Mouse (Mus musculus): ENCODE data around the gene Mia2. TPM values are rescaled to one million over a fixed set of nuclear protein-coding genes. Genes with fewer than 3 reads are reported as not detected.
"Not testable (repeated sequence)": the region's sequence is repeated elsewhere in the genome, so short reads cannot be mapped to it uniquely, and the experiment has no call there.

The Mia2 gene
- 72.2 and 75.9 TPM in 2 replicates for polyA plus RNA-seq (2011; ENCODE audit: insufficient read length, low read depth, missing spikeins)

DNA sequence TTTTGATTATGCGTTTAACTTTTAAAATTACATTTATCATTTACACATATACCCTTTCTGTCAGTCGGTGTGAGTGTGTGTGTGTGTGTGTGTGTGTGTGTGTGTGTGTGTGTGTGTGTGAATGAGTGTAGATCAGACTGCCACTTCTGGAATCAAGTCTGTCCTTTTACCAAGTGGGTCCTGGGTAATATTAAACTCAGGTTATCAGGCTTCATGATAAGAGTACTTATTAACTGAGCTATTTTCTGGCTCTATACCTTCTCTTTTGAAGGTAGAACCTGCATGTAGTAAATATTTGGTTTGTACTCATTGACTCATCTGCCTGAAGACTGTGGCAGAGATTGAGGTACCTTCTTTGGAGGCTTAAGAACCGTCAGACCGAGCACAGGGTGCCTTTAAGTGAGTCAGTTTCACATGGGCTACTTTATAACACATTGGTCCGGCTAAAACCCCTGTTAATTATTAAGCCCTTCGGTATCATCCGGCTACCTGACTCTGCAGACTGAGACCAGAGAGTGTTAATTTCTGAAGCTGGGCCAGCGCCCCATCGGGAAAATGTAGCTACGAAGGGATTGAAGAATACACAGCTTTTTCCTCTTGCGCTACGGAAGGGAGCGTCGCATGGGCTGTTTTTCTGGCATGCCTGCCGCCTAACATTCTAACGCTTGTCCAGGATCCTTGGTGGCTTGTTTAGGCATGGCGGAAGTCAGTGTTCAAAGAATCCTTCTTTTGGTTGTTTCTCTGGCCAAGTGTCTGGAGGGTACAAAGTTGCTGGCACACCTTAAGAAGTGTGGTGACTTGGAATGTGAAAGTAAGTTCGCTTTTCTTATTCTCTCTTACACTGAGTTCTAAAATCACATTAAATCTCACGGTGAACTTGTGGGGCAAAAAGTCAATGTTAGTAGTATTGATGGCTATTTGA is at the start of gene Mia2:
Mia2 (plus strand) TSS at position 696 of the 922 bp plus-strand sequence.
- Histone ChIP-seq H3K27ac (ENCODE audit: insufficient read depth, low read length) (no peak within 1 kb of the TSS), H3K4me1 (ENCODE audit: control insufficient read depth, insufficient read depth, low read length) (no peaks in the 10 kb centered on the region), H3K4me3 (ENCODE audit: insufficient read depth, low read length) (no peak within 1 kb of the TSS)
- TF ChIP-seq CTCF (IDR thresholded peaks at IDR 0.05; ENCODE audit: borderline replicate concordance, insufficient read depth, low read length) = no peak
- TF ChIP-seq POLR2A (IDR thresholded peaks at IDR 0.05; ENCODE audit: low read depth, low read length) = no peak

DNA sequence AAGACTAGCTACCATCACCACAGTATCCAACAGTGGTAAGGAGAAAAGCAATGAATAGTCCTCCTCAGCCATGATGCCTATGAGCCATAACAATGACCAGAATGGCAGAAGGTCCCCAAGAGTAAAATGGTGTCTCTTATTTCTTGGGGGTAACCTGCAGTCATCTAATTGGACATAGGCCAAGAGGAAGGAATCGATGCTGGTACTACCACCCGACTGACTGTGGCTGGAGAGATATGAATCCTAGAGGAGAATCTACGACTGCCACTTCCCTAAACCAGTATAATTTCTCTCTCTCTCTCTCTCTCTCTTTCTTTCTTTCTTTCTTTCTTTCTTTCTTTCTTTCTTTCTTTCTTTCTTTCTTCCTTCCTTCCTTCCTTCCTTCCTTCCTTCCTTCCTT is 43.1 kb upstream of the Mia2 start:
- peaks cover 2% of the 10 kb centered on the region; the same call in 1 of the 2 replicates for H3K4me1 ChIP-seq (ENCODE audit: control insufficient read depth, insufficient read depth, low read length)
- no peak overlapping the region for H3K27ac ChIP-seq (ENCODE audit: insufficient read depth, low read length)
- TF ChIP-seq CTCF (IDR thresholded peaks at IDR 0.05; ENCODE audit: borderline replicate concordance, insufficient read depth, low read length) (no peak), POLR2A (IDR thresholded peaks at IDR 0.05; ENCODE audit: low read depth, low read length) (no peak)
- no peak overlapping the region for H3K4me3 ChIP-seq (ENCODE audit: insufficient read depth, low read length)

DNA sequence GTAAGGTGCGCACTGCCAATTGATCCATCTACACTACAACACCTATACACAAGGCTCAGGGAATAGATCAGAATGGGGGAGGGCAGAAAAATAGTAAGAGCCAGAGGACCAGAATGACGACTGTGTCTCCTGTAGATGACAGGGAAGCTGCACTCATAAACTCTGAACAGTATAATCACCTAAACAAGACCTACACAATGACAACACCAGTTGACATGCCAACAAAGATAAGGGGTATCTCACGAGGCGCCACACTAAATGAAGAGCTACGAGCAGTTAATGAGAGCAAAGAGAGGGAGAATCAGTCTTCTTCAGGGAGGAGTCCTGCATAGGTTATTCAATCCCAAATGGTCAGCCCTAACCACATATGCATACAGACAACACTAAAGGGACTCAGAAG is 42.4 kb upstream of the Mia2 start:
- Histone ChIP-seq H3K4me1 (ENCODE audit: control insufficient read depth, insufficient read depth, low read length) (peaks cover 2% of the 10 kb centered on the region; the same call in 1 of the 2 replicates), H3K4me3 (ENCODE audit: insufficient read depth, low read length) (no peak overlapping the region), H3K27ac (ENCODE audit: insufficient read depth, low read length) (no peak overlapping the region)
- TF ChIP-seq CTCF (IDR thresholded peaks at IDR 0.05; ENCODE audit: borderline replicate concordance, insufficient read depth, low read length) = no peak
- TF ChIP-seq POLR2A (IDR thresholded peaks at IDR 0.05; ENCODE audit: low read depth, low read length) = no peak

GRCm38 (mm10) chr12:59053976-59054375 is 41.6 kb upstream of the Mia2 start:
- TF ChIP-seq POLR2A (IDR thresholded peaks at IDR 0.05; ENCODE audit: low read depth, low read length) (no peak), CTCF (IDR thresholded peaks at IDR 0.05; ENCODE audit: borderline replicate concordance, insufficient read depth, low read length) (no peak)

DNA sequence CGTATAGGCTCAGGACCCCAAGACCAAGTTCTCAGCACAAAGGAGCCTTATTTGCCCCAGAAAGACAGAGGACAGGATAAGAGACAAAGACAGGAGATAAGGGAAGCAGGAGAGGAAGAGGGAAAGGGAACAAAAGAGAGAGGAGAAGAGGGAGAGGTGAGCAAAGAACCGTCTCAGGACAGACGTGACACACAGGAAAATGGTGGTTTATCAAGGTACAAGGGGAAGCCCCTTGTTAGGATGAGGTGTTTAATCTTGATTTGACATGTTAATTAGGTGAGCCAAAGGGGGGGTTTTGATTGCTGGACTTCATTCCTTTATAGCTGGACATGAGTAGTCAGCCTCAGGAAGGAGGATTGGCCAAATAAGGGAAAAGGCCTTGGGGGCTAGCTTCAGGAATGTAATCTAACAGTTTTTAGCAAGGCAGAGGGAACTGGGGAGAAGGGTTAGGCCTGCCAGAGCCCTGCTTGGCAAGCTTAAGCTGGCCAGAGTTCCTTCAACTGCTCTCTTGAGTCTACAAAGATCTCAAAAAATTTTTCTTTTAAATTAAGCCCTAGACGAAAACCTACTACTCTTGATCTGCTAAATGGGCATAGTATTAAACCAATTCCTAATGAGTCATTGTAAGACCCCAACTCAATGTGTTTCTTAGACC is 40.3 kb upstream of the Mia2 start:
- TF ChIP-seq CTCF (IDR thresholded peaks at IDR 0.05; ENCODE audit: borderline replicate concordance, insufficient read depth, low read length) (no peak), POLR2A (IDR thresholded peaks at IDR 0.05; ENCODE audit: low read depth, low read length) (no peak)
- Histone ChIP-seq H3K4me1 (ENCODE audit: control insufficient read depth, insufficient read depth, low read length) (peaks cover 3% of the 10 kb centered on the region), H3K4me3 (ENCODE audit: insufficient read depth, low read length) (no peak overlapping the region), H3K27ac (ENCODE audit: insufficient read depth, low read length) (no peak overlapping the region)

More at GRCm38 (mm10) chr12:59053976-59054375, 41.6 kb upstream of the Mia2 start:
- Histone ChIP-seq H3K27ac (ENCODE audit: insufficient read depth, low read length) (no peak overlapping the region), H3K4me3 (ENCODE audit: insufficient read depth, low read length) (no peak overlapping the region), H3K4me1 (ENCODE audit: control insufficient read depth, insufficient read depth, low read length) (peaks cover 2% of the 10 kb centered on the region; the same call in 1 of the 2 replicates)

- no peak overlapping the region for H3K4me3 ChIP-seq (ENCODE audit: insufficient read depth, low read length)
- TF ChIP-seq CTCF (IDR thresholded peaks at IDR 0.05; ENCODE audit: borderline replicate concordance, insufficient read depth, low read length) (no peak), POLR2A (IDR thresholded peaks at IDR 0.05; ENCODE audit: low read depth, low read length) (no peak)
- H3K4me1 ChIP-seq (ENCODE audit: control insufficient read depth, insufficient read depth, low read length) = peaks cover 3% of the 10 kb centered on the region
- no peak overlapping the region for H3K27ac ChIP-seq (ENCODE audit: insufficient read depth, low read length)
Measured at GRCm38 (mm10) chr12:59056222-59056621, 39.4 kb upstream of the Mia2 start.

- H3K4me3 ChIP-seq (ENCODE audit: insufficient read depth, low read length) = not testable (repeated sequence)
Measured at GRCm38 (mm10) chr12:59058242-59058641, 37.4 kb upstream of the Mia2 start.

GRCm38 (mm10) chr12:59060322-59060721 is 35.3 kb upstream of the Mia2 start:
- peaks cover 3% of the 10 kb centered on the region for H3K4me1 ChIP-seq (ENCODE audit: control insufficient read depth, insufficient read depth, low read length)
- H3K4me3 ChIP-seq (ENCODE audit: insufficient read depth, low read length) = peak overlapping the region; percentile 81
- TF ChIP-seq POLR2A (IDR thresholded peaks at IDR 0.05; ENCODE audit: low read depth, low read length) (no peak), CTCF (IDR thresholded peaks at IDR 0.05; ENCODE audit: borderline replicate concordance, insufficient read depth, low read length) (no peak)
- H3K27ac ChIP-seq (ENCODE audit: insufficient read depth, low read length) = peak overlapping the region; percentile 75

More at GRCm38 (mm10) chr12:59058242-59058641, 37.4 kb upstream of the Mia2 start:
- not testable (repeated sequence) for H3K27ac ChIP-seq (ENCODE audit: insufficient read depth, low read length); H3K4me1 ChIP-seq (ENCODE audit: control insufficient read depth, insufficient read depth, low read length)

- H3K4me1 ChIP-seq (ENCODE audit: control insufficient read depth, insufficient read depth, low read length) = peaks cover 4% of the 10 kb centered on the region
- peak; percentile 5; the same call in 1 of the 2 replicates for TF ChIP-seq CTCF (IDR thresholded peaks at IDR 0.05; ENCODE audit: borderline replicate concordance, insufficient read depth, low read length)
- peak; percentile 70 for TF ChIP-seq POLR2A (IDR thresholded peaks at IDR 0.05; ENCODE audit: low read depth, low read length)
- peak within 1 kb of the TSS; percentile 75 for H3K27ac ChIP-seq (ENCODE audit: insufficient read depth, low read length)
- H3K4me3 ChIP-seq (ENCODE audit: insufficient read depth, low read length) = peak within 1 kb of the TSS; percentile 81
Measured at GRCm38 (mm10) chr12:59060993-59061595, 34.5 kb upstream of the Mia2 start, which contains the start of gene Trappc6b. Gene Trappc6b, minus strand, starts transcription at chr12:59061472.
